ENCODE assay signal across 10 mouse cellular contexts in the genomic region with DNA sequence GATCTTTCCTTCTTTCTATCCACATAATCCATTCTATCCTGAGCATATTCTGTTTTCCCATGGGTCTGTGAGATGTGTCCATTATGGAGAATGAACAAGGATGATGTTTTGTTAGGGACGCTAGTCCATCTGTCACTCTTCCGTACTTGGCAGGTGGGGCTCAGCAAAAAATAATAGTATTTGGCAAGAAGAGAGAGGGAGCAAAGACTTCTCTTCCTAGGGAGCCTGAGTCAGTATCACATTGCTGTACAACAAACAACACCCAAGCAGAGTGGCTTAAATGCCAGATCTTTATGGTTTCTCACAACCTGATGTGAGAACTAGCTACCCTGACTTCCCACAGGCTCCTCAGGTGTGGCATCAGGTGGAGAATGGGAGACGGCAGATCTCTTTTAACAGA.
DNase-seq lines count a peak whose midpoint lies in the region.
"Had no signal": no experiment of that assay in that cellular context is flagged by ENCODE, and none has a peak within 500 bp of the region (broad histone marks: within the 10 kb centered on the region; RNA-seq: fewer than 3 reads in every experiment).

No protein-coding gene starts in this region.

- DNase-seq in cerebellum, adult 11-12 months, result peak; percentile 8
- no peak for DNase-seq in cerebellum, adult 11 months
- peak; percentile 12 to 22 for DNase-seq in cerebellum, postnatal 25 days
- DNase-seq in cerebellum, adult 9-11 months, result no peak
- DNase-seq in right cerebral cortex, adult 18-20 months, result no peak
- DNase-seq: adrenal gland, adult 2 months; adrenal gland, postnatal 10 days; adrenal gland, postnatal 25 days; cerebellum, adult 8-10 months; forebrain, postnatal 0 days had no signal

Comparison
In these comparisons a context has a peak if more than half of its experiments do, and no peak if none do; other contexts are left out.
1. DNase-seq: peak in cerebellum, adult 11-12 months (single experiment) and cerebellum, postnatal 25 days (2 of 2); none in cerebellum, adult 11 months (single experiment), cerebellum, adult 9-11 months (single experiment) and right cerebral cortex, adult 18-20 months (single experiment).